Comparison of ENCODE assay signal across 36 mouse cellular contexts in genomic region chr14:51145521-51145920, GRCm38 (mm10). TPM values are rescaled to one million over a fixed set of nuclear protein-coding genes. Genes with fewer than 3 reads are reported as not detected.
DNase-seq lines count a peak whose midpoint lies in the region; ATAC-seq and TF ChIP-seq lines count a peak whose summit lies in the region.
"Had no signal": no experiment of that assay in that cellular context is flagged by ENCODE, and none has a peak within 500 bp of the region (broad histone marks: within the 10 kb centered on the region; RNA-seq: fewer than 3 reads in every experiment).

No protein-coding gene starts in this region.

- H3K9me3 ChIP-seq in stomach, postnatal 0 days (ENCODE audit: control insufficient read depth, low read length) = no peaks in the 10 kb centered on the region
- H3K9me3 ChIP-seq: forebrain, embryonic 13.5 days; heart, embryonic 15.5 days had no signal

- no peaks in the 10 kb centered on the region for H3K4me1 ChIP-seq in stomach, postnatal 0 days (replicated peaks; ENCODE audit: control insufficient read depth, insufficient read depth)
- H3K4me1 ChIP-seq: forebrain, embryonic 13.5 days had no signal

- H3K4me2 ChIP-seq in stomach, postnatal 0 days (replicated peaks; ENCODE audit: low read depth) = no peak overlapping the region
- H3K4me2 ChIP-seq: forebrain, embryonic 13.5 days; heart, embryonic 15.5 days had no signal

- 49% methylated on average over 6 of the region's 6 CpGs for WGBS in stomach, postnatal 0 days

- no peak for TF ChIP-seq EP300 in stomach, postnatal 0 days (optimal IDR thresholded peaks at IDR 0.05)

- H3K9ac ChIP-seq in stomach, postnatal 0 days (ENCODE audit: low read length) = no peak overlapping the region
- H3K9ac ChIP-seq: forebrain, embryonic 13.5 days; heart, embryonic 15.5 days had no signal

- ATAC-seq in stomach, postnatal 0 days (ENCODE audit: low FRiP score, low TSS enrichment) = 0 out of 2 replicates have a peak, but pooled peaks have one; percentile 21
- no peak for ATAC-seq in megakaryocyte, adult 5-6 weeks (ENCODE audit: poor library complexity, severe bottlenecking)
- ATAC-seq: forebrain, embryonic 13.5 days; intestine, embryonic 16.5 days had no signal

- H3K27me3 ChIP-seq in stomach, postnatal 0 days (ENCODE audit: control insufficient read depth, insufficient read depth, low read length) = no peaks in the 10 kb centered on the region
- H3K27me3 ChIP-seq: forebrain, embryonic 13.5 days; heart, embryonic 15.5 days had no signal

- peak; percentile 19 to 25 for DNase-seq in cerebellum, postnatal 36 days
- no peak for DNase-seq in cerebellum, adult 18-20 months
- DNase-seq in layer of hippocampus, adult 9-11 months = peak; percentile 19
- no peak for DNase-seq in layer of hippocampus, adult 9-10 months (ENCODE audit: low spot score)
- peak; percentile 10 for DNase-seq in right cerebral cortex, postnatal 14 days
- DNase-seq in right cerebral cortex, adult 18-20 months = no peak
- no peak for DNase-seq in stomach, postnatal 0 days (ENCODE audit: low spot score)
- DNase-seq: adrenal gland, postnatal 36 days; B cell, adult 2 months; gastrocnemius, postnatal 10 days; kidney, adult 8-10 months; kidney, postnatal 4 days; lung, adult 2 months; lung, postnatal 10 days; midbrain, embryonic 14.5 days; retina, postnatal 1 day; thymus, adult 2 months; thymus, postnatal 36 days had no signal

- TF ChIP-seq CTCF in stomach, postnatal 0 days (IDR thresholded peaks at IDR 0.05; ENCODE audit: low read depth) = no peak

- H3K4me3 ChIP-seq in stomach, postnatal 0 days (ENCODE audit: low read depth, low read length) = no peak overlapping the region
- H3K4me3 ChIP-seq: forebrain, embryonic 13.5 days; heart, embryonic 15.5 days; left cerebral cortex, adult 2 months had no signal

- no peak overlapping the region for H3K27ac ChIP-seq in stomach, postnatal 0 days (replicated peaks)
- H3K27ac ChIP-seq: forebrain, embryonic 13.5 days; heart, embryonic 15.5 days; kidney, postnatal 0 days; left cerebral cortex, adult 2 months; macrophage had no signal

- H3K36me3 ChIP-seq in stomach, postnatal 0 days (ENCODE audit: control insufficient read depth, insufficient read depth, low read length) = no peaks in the 10 kb centered on the region
- H3K36me3 ChIP-seq: heart, embryonic 15.5 days had no signal

RNA-seq across cellular contexts. Expression of gene Rnase1, which starts 1.1 kb away (rescaled TPM):
- polyA plus RNA-seq in stomach, postnatal 0 days (2015; fragmentation: Nextera tagmentation; extraction: Ambion mirVana) = 21.1 and 24.2 TPM in 2 replicates
- not detected in 2 replicates for total RNA-seq in megakaryocyte, adult 5-6 weeks (2015)
- not detected in 2 replicates for total RNA-seq in megakaryocyte, adult 5-6 weeks (2017)
- total RNA-seq: adrenal gland, adult 18-20 months; adrenal gland, postnatal 36 days; gastrocnemius, postnatal 10 days; monocyte, adult 5-6 weeks had no signal
- polyA plus RNA-seq: forebrain, embryonic 13.5 days; hindbrain, embryonic 11.5 days; macrophage; midbrain, embryonic 14.5 days had no signal

RNA-seq across cellular contexts. Expression of gene Rnase2b, which starts 16.5 kb away (rescaled TPM):
- 0.31 and 0.39 TPM in 2 replicates for polyA plus RNA-seq in stomach, postnatal 0 days (2015; fragmentation: Nextera tagmentation; extraction: Ambion mirVana)
- 7.5 and 8.9 TPM in 2 replicates for total RNA-seq in megakaryocyte, adult 5-6 weeks (2015)
- 0.92 and 4.3 TPM in 2 replicates for total RNA-seq in megakaryocyte, adult 5-6 weeks (2017)
- total RNA-seq: adrenal gland, adult 18-20 months; adrenal gland, postnatal 36 days; gastrocnemius, postnatal 10 days; heart, postnatal 25 days; layer of hippocampus, postnatal 14 days; left cerebral cortex, adult 2 months; left cerebral cortex, postnatal 36 days; monocyte, adult 5-6 weeks had no signal
- polyA plus RNA-seq: cortical plate, adult 2 months; forebrain, embryonic 13.5 days; gonadal fat pad, adult 2 months; heart, embryonic 15.5 days; hindbrain, embryonic 11.5 days; intestine, embryonic 16.5 days; kidney, postnatal 0 days; limb, embryonic 14.5 days; macrophage; midbrain, embryonic 14.5 days; neural tube, embryonic 14.5 days; spleen, adult 2 months; thymus, adult 2 months had no signal

RNA-seq across cellular contexts. Expression of gene Rnase6, which starts 21.8 kb away (rescaled TPM):
- polyA plus RNA-seq in stomach, postnatal 0 days (2015; fragmentation: Nextera tagmentation; extraction: Ambion mirVana) = 1.2 and 1.3 TPM in 2 replicates
- total RNA-seq in megakaryocyte, adult 5-6 weeks (2015) = 288 and 294 TPM in 2 replicates
- total RNA-seq in megakaryocyte, adult 5-6 weeks (2017) = 303 and 351 TPM in 2 replicates
- polyA plus RNA-seq: forebrain, embryonic 13.5 days; hindbrain, embryonic 11.5 days; neural tube, embryonic 14.5 days had no signal

RNA-seq across cellular contexts. Expression of gene Eddm3b, which starts 31.3 kb away (rescaled TPM):
- polyA plus RNA-seq in stomach, postnatal 0 days (2015; fragmentation: Nextera tagmentation; extraction: Ambion mirVana) = not detected in 2 replicates
- not detected in 2 replicates for total RNA-seq in megakaryocyte, adult 5-6 weeks (2015)
- not detected in 2 replicates for total RNA-seq in megakaryocyte, adult 5-6 weeks (2017)
- total RNA-seq: adrenal gland, adult 18-20 months; adrenal gland, postnatal 36 days; gastrocnemius, postnatal 10 days; heart, postnatal 25 days; layer of hippocampus, postnatal 14 days; left cerebral cortex, adult 2 months; left cerebral cortex, postnatal 36 days; monocyte, adult 5-6 weeks had no signal
- polyA plus RNA-seq: cortical plate, adult 2 months; forebrain, embryonic 13.5 days; heart, embryonic 15.5 days; intestine, embryonic 16.5 days; lung, adult 2 months; macrophage; midbrain, embryonic 14.5 days; neural tube, embryonic 14.5 days; spleen, adult 2 months; thymus, adult 2 months had no signal

RNA-seq across cellular contexts. Expression of gene Ang2, which starts 53.4 kb away (rescaled TPM):
- 0.46 and 0.76 TPM in 2 replicates for polyA plus RNA-seq in stomach, postnatal 0 days (2015; fragmentation: Nextera tagmentation; extraction: Ambion mirVana)
- not detected in 2 replicates for total RNA-seq in megakaryocyte, adult 5-6 weeks (2015)
- total RNA-seq in megakaryocyte, adult 5-6 weeks (2017) = not detected in 2 replicates
- total RNA-seq: adrenal gland, adult 18-20 months; adrenal gland, postnatal 36 days; heart, postnatal 25 days; layer of hippocampus, postnatal 14 days; left cerebral cortex, adult 2 months; left cerebral cortex, postnatal 36 days; monocyte, adult 5-6 weeks had no signal
- polyA plus RNA-seq: cortical plate, adult 2 months; forebrain, embryonic 13.5 days; gonadal fat pad, adult 2 months; heart, embryonic 15.5 days; hindbrain, embryonic 11.5 days; intestine, embryonic 16.5 days; kidney, postnatal 0 days; limb, embryonic 14.5 days; lung, adult 2 months; macrophage; midbrain, embryonic 14.5 days; neural tube, embryonic 14.5 days had no signal

Comparison
In these comparisons a context has a peak if more than half of its experiments do, and no peak if none do; other contexts are left out.
1. DNase-seq: peak in cerebellum, postnatal 36 days (2 of 2), layer of hippocampus, adult 9-11 months (single experiment) and right cerebral cortex, postnatal 14 days (single experiment); none in cerebellum, adult 18-20 months (0 of 2), layer of hippocampus, adult 9-10 months (single experiment), right cerebral cortex, adult 18-20 months (single experiment) and stomach, postnatal 0 days (single experiment).